Mouse (Mus musculus): ENCODE measurements around the gene Ctxn1.

Ctxn1 gene

DNA sequence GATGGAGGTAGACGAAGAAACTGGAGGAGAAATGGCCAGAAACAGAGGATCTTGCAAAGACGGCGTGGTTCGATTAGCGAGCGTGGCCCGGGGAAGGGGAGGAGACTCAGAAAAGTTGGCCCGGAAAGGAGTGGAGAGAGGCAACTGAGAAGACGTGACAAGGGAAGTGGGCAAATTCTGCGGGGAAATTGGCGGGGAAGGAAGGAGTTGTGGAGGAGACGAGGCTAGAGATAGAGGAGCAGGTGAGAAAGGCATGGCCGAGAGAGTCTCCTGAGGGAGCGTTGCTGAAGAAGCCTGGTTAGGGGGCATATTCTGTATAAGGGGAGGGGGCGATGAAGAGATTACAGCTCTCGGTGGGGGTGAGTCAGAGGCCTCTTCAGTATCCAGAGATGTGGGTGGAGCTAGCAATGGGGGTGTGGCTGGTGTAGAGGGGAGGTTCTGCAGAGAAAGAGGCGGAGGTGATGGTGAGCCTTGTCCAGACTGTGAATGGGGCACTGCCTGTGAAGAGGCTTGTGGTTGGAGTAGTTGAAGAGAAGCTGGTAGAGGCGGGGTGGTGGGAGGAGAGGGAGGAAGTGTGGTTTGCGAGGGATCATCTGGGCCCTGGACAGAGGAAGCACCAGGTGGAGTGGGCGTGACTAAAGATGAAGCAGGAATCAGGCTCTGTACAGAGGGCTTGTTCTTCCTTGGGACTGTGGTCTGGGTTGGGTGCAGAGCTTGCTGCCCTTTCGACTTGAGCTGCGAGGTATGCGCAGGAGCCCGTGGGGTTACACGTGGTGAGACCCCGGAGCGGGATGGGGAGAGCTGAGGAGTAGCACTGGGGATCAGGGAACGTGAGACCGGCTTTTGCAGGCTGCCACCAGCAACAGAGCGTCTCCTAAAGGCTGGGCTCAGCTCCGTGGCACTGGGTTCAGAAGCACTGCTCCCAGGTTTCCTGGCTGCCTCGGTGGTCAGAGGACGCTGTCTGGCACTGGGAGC, 44.8 kb downstream of the Ctxn1 start:
- no peak for DNase-seq (ENCODE audit: low read depth, low spot score)

DNA sequence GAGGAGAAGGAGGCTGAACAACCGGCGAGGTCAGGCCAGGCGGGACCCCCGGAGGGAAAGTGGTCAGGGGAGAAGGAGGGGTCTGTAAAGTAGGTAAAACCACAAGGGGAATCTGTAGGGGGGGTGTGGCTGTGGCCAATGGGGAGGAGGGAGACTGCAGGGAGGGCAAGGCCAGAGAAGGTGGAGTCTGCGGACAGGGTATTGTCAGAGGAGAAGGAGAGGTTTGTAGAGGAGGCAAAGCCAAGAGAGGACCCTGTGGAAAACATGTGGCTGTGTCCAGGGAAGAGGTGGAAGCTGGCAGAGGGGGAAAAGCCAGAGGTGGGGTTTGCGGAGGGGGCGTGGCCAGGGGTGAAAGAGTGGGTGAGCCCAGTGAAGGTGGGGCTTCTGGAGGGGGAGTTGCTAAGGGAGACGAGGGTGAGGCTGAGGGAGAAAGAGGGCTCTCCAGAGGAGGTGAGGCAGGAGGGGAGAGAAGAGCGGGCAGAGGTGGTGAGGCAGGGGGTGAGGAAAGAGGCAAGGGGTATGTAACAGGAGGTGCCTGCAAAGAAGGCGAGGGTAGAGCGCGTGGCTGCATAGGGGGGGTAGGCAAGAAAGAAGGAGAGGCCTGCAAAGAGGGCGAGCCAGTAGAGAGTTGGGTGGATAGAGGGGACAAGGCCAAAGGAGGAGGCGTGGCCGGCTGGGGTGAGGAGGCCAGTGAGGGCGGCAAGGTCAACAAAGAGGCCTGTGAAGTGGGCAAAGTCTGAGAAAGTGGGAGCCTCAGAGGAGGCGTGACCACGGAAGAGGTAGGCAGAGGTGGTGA, 45.7 kb downstream of the Ctxn1 start:
- no peak for DNase-seq (ENCODE audit: low read depth, low spot score)

DNA sequence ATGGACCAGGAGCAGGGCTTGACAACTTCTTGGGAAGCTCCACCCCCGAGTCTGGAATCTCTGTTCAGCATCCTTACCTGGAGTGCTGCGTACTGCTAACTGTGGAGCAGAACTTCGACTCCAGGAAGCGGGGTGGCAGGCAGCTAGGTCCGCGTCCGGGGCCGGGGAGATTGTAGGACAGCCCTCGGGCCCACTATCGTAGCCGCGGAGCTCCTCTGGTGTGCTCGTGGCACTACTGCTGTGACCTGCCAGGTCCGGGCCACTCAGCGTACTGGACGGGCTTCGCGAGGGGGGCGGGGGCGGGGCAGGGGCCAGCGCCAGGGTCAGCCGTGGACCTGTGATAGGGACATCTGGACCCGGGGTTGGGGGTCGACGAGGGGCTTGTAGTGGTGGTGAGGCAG, 46.3 kb downstream of the Ctxn1 start:
- no peak for DNase-seq (ENCODE audit: low read depth, low spot score)

DNA sequence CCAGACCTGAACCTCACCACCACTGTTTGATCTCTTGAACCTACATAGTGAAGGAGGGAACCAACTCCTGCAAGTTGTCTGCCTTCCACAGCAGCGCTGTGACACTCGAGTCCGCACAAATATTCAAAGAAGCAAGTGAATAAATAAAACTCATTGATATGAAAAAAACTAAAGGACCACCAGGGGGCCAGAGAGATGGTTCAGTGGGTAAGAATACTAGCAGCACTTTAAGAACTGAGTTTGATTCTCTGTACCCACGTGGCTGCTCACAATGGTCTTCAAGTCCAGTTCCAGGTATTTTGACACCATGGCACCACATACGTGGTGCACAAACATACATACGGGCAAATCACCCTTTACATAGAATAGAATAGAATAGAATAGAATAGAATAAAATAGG, 48.0 kb downstream of the Ctxn1 start:
- no peak for DNase-seq (ENCODE audit: low read depth, low spot score)
